Mouse (Mus musculus): Measurements from ENCODE around the gene Pkn1.

Gene Pkn1

DNA sequence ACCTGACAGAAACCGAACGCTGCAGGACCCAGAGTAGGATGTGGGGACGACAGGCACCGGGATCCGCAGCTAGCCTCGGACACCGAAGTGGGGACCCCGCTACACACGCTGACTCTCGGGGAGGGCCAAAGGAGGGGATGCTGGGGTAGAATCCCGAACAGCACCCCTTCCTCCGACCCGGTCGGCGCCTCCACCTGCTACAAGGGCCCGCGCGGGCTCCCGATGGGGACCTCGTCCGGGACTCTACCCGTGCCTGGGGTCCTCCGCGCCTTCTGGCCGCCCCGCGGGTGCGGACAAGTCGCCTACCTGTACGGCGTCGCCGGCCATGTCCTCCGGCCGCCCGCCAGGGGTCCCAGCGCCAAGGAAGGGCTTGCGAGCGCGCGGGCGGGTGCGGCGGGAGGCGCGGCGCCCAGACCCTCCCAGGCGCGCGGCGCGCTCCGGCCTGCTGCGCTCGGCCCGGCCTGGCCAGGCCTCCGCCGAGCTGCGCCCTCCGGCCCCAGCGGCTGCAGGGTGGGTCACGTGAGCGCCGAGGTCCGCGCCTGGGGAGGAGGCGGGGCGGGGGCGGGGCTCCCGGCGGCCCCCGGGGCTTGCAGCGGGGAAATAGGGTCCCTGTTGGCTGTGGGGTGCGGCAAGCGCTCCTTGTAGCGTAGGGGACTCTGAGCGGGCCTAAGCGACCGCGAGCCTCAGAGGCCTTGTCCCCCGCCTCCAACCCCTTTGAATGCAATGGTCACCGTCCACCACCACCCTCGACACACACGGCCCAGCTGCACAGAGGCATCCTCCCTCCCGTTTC is at the start of gene Pkn1:
Pkn1 (minus strand) TSS at position 519 of the 793 bp plus-strand sequence.
- DNase-seq (ENCODE audit: low spot score), result peak; percentile 83

DNA sequence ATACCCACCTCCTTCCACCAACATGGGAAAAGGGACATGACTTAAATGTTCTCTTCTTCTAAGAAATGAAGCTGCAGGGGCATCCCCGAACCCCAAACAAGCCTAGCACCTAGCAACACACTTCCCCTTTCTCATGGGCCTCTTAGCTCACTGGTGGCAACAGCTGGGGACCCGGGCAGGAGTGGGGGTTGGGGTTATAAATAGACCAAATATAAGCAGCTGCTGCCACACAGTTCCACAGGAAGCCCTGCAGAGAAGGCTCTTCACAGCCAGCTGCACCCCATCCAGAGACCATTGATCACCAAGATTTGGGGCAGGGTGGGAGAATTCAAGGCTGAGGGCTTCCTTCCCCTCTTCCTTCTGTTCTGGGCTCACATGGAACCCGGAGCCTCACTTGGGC is 49.7 kb upstream of the Pkn1 start:
- DNase-seq (ENCODE audit: low spot score), result no peak

DNA sequence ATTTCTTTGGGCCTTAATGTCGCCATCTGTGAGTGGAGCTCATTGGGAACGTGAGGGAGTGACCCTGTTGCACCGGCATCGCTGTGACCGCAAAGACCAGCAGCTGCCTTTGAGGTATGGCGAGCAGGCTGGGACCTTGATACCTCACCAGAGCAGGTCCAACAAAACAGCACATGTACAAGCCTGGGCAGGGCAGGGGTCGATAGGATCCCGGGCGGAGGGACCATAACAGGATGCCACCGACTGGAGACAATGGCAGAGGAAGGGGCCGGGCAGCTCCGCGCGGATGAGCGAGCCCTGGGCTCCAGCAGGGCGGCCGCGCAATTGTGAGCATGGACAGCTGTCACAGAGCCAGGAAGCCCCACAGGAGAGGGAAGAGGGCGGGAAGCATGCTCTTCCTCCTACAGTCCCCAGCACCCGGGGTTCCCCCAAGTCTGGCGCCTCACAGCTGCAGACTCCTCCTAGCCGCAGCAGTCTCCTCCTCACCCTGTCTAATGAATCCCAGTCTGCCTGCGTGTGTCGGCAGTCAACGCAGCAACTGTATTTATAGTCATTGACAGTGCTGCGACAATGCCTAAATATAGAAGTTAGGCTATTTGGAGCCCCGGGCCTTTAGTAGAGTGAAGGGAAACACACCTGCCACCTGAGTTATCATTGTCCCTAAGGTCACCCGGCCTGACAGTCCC is 48.8 kb upstream of the Pkn1 start:
- peak; percentile 61 for DNase-seq (ENCODE audit: low spot score)

DNA sequence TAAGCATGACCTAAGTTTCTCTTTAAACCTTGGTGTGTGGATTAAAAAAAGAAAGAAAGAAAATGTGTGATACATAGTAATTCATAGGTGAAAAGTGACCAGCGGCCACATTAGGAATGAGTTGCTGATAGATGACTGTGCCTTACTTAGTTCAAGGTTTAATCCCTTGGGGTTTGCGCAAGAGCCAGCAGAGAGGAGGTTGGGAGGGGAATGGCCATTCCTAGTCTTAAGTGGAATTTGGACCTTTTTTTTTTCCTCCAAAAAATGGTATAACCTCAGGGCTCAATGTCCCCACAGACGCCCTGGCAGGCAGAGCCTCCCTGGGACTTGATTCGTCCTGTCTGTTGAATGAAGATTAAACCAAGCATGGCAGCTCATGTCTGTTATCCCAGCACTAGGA is 45.1 kb upstream of the Pkn1 start:
- no peak for DNase-seq (ENCODE audit: low spot score)

DNA sequence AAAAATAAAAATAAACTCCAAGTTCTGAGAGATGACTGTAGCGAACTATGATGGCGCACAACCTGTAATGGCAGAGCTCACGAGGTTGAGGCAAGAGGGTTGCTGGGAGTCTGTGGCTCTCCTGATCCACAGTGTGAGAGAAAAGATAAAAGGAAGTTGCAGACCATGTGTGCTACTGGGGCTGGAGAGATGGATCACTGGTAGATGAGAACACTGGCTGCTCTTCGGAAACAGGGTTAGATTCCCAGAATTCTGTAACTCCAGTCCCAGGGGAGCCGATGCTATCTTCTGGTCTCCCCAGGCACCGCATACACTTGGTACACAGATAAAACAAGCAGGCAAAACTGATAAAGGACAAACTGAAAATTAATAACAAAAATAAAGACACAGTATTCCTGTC is 44.0 kb upstream of the Pkn1 start:
- DNase-seq (ENCODE audit: low spot score), result no peak

DNA sequence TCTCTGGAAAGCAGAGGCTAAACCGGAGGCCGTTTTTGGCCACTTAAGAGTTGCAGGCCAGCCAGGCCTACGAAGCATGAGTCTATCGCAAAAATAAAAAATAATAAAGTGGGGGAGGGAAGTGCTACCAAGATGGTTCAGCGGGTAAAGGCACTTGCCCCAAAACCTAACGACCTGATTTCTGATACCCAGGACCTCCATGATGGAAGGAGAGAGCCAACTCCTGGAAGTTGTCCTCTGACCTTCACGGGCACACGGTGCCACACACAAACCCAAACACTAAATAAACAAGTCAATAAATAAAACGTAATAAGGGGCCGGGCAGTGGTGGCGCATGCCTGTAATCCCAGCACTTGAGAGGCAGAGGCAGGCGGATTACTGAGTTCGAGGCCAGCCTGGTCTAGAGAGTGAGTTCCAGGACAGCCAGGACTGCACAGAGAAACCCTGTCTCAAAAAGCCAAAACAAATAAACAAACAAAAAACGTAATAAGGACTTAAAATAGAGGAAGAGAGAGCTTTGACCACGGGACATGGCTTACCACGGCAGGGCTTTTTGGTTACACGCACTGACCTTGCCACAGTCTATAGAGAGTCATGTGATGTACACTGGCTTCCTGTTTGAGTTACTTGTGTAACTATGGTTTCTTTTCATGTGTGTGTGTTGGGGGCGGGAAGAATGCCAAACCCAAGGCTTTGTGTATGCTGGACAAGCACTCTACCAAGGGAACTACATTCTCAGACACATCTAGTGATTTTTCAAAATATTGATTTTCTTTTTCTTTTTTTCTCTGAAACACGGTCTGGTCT is 43.1 kb upstream of the Pkn1 start:
- no peak for DNase-seq (ENCODE audit: low spot score)

DNA sequence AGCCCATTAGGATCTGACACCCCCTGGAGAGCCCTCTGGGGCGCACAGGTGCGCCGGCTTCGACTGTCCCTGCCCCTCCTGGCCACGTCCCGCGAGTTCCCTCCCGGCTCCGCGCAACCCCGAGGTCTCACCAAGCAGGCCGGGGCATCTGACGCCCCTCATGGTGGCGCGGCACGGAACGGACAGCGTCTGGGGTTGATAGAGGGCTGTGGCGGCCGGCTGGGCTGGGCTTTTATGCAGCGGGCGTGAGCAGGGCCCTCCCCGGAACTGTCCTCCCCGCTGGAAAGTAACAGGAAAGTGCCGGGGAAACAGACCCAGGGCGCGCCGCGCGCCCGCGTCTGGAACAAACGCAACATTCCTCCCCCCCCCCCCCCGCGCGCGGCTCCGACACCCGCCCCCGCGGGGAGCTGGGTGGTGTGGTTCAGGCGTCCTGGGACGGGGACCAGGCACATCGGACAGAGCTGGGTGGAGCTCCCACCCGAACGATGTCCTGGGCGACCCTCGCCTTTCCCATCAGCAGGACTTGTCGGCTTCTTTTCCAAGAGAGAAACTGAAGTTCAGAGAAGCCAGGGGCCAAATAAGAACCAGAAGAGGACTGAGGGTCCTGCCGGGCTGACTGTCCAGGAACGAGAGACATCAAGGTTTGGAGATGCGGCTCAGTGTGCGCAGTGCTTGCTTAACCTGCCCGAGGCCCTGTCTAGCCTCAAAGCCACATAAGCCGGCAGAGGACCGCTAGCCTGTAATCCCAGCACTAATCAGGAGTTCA is 42.2 kb upstream of the Pkn1 start, which contains the start of gene Adgre5:
Adgre5 (minus strand) TSS at position 351 of the 766 bp plus-strand sequence.
- DNase-seq (ENCODE audit: low spot score), result peak; percentile 55

DNA sequence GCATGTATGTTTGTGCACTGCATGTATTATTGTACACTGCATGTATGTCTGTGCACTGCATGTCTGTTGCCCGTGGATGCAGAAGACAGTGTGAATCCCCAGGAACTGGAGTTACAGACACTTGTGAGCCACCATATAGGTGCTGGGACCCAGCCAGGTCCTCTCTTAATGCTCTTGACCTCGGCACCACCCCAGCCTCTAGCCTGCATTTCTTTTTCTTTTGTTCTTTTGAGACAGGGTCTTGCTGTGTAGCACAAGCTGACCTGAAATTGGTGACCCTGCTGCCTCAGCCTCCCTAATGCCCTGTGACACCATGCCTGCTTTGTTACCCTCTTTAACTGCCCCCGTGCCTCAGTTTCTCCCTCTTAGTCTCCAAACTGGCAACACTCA is 41.6 kb upstream of the Pkn1 start:
- DNase-seq (ENCODE audit: low spot score), result no peak

DNA sequence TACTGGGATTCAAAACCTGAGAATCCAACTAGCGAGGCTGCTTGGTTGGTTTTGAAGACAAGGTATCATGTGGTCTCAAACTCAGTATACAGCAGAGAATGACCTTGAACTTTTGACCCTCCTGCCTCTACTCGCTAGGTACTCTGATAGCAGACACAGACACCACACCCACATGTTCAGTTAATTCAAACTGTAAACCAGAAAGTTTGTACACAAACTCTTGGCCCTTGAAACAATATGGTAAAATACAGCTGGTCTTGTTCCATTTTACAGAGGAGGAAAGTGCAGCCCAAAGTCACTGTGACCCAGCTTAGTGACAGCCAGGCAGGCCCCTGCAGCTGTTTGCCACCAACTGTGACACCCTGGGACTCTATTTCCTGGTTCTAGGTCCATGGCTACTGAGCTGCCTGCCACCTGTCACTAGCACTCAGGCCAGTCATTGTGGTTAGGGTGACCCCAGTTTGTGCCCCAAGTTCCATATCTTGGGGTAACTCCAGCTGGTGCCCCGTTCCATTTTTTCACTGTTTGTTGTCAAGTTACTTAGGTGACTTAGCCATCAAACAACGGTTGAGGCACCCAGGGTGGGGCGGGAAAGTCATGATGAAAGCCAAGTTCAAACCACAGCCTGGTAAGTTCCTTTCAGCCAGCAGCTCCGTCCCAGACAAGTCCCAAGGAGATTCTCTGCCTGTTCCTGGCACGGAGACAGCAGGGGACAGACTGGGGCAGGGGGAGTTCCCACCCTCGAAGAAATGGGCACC is 40.9 kb upstream of the Pkn1 start:
- no peak for DNase-seq (ENCODE audit: low spot score)

DNA sequence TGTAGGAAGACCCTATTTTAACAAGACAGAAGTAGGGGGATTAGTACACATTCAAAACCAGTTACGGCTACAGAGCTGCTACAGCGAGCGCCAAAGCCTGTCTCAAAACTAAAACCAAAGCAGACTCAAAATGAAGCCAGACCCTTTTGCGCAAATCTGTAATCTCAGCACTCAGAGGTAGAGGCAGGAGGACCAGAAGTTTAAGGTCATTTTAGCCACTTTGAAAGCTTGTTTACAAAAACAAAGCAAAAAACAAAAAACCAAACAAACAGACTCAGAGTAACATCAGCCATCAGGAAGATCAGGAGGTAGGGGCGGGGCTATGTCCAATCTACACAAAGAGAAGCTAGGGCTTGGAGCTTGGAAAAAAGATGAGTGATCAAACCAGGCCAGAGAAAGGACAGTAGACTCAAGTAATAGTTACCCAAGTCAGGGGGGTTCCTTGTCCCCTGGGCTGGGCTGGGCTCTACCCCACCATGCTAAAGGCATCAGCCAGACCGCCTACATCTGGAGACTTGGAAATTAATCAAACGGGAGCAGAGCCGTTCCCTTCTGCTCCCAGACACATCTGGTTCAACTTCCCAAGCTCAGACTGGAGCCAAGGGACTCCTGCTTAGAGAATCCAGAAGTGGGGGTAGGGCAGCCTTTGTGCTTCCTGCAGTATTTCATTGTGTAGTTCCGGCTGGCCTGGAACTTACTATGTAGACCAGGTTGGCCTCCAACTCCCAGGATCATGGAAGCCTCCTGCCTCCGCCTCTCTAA is 40.2 kb upstream of the Pkn1 start:
- DNase-seq (ENCODE audit: low spot score), result peak; percentile 73

DNA sequence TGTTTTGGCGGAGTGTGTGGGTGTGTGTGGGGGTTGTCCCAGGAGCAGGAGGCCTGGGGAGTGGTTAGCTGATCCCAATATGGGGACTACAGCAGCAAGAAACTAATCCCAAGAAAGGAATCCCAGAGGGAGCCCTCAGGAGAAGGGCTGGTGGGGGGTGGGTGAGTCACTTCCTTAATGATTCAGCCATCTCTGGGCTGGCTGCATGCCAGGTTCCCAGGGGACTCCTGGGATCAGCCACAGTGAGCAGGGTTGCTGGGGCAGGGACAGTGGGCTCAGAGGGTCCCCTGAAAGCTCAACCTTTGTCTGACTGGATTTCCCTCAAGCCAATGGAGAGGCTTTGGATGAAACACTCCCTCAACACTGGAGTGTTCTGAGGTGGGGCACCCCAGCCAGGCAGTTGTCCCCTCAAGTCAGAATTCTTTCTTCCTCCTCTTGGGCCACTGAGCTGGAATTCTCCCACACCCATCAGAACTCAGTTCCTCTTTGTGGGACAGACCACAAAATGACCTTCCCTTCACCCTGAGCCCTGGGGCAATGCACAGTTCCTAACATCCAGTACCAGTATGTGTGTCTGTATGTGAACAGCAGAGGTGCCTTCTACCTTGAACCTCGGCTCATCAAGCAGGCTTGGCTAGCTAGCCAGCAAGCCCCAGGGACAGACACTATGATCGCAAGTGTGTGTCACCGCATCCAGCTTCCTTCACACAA is 39.0 kb upstream of the Pkn1 start:
- no peak for DNase-seq (ENCODE audit: low spot score)

DNA sequence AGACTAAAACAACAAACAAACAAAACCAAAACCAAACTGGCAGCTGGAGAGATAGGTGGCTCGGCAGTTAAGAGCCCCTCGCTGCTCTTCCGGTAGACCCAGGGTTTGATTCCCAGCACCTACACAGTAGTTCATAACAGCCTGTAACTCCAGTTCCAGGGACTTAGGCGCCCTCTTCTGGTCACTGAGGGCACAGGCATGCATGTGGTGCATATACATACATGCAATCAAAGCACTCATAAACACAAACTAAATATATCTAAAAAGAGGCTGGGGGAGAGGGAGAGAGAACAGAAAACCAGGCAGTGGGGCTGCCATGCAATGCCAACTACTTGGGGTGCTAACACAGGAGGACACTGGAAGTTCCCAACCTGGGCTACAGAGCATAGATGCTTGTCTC is 38.4 kb upstream of the Pkn1 start:
- no peak for DNase-seq (ENCODE audit: low spot score)

DNA sequence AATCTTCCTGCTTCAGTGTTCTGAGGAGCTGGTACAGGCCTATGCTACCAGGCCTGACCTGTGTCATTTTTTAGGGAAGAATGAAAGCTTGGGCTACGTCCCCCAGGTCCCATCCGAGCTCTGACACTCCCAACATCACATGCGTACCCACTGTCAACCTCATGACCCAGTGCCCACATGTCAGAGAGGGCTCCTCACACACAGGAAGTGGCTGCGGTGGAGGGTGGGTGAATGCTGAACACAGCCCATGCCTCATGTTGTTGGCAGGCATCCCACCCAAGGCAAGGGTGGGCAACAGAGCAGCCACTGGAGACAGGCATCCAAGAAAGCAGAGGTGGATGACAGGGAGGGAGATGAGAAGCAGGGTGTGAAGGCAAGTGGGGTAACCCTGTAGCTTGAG is 37.7 kb upstream of the Pkn1 start:
- no peak for DNase-seq (ENCODE audit: low spot score)

DNA sequence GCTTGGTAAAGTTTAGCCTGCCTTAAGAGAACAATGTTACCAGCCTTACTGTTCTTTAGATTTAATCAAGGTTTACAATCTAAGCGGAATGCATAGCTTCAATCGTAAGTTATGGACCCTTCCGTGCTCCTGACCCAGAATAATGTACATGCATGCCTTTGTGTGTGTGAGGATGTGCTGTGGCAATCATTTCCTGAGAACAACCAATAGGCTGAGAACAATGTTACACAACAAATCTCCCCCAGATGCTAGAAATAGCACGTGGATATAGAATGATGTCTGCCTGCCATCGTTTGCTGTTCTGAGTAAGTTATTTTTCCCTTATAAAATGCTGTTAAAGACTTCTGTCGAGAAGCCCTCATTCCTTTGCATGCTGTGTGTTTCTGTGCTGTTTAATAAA is 33.9 kb upstream of the Pkn1 start:
- no peak for DNase-seq (ENCODE audit: low spot score)

DNA sequence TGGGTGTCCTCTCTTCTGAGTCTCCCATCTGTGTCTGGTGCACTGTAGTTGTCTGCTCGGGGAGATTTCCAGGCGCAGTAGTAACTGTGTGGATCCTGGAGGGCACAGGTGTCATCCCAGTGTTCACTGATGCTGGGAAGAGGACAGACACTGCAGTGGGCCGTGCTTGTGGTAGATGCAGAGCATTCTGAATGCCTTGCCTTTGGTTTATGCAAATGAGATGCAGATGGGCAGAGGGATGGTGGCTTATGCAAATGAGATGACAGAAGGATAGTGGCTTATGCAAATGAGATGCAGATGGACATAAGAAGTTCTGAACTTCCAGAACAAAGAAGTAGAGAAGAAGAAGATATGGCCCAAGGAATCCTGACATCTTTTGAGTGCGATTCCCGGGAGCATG is 32.9 kb upstream of the Pkn1 start:
- DNase-seq (ENCODE audit: low spot score), result no peak

DNA sequence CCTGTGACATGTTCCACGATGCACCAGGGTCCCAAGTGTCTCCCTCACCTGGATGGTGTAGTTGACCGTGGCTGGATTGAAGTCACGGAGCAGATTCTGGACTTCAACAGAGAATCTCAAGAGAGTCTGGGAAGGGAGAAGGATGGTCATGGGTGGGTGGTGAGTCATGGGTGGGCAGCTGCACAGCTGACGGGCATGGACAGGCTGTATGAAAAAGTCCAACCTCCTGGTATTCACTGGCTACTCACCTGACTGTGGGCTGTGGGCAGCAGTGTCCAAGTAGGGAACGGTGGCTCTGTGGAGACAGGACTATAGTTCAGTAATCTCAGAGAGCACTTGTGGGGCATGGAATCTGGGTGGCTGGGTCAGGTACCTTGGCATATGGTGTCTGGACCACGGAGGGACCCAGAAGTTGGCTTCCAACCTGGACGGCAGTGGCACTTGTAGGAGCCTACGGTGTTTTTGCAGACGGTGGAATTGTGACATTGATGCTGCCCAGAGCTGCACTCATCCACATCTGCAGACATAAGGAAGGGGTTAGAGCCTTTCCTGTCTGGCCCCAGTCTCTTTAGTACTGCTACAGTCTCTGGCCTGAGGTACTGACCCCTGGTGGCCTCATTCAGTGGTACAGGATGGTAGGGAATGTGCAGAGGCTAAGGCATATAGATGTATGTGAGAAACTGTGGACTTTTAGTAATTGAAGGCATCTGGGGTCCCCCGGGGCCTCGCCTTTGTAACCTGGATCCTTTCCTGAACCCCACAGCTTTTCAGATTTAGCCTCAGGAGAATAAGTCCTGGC is 30.2 kb upstream of the Pkn1 start:
- DNase-seq (ENCODE audit: low spot score), result peak; percentile 72

DNA sequence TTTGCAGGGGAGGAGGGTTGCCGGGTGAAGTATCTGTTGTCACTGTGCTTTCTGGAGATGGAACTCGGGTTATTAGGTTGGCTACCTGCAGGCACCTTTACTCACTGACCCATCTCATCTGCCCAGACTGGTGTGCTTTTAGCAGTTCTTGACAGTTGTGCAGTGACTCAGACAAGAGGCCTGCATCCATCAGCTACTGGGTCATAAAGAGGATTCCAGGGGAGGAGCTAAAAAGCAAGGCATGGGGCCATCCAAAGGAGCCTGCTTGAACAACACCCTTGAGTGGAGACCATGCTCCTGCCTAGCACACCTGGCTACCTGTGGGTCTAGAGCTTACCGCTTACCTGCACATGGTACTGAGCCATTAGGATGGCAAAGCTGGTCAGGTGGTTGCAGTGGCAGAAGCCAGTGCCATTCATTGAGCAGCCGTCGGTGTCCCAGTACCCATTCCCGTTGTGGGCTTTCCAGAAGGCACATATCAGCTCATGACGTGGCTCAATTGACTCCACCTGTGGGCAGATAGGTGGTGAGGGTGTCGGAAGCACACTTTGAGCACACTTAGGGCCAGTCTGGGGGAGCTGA is 26.6 kb upstream of the Pkn1 start:
- DNase-seq (ENCODE audit: low spot score), result no peak

DNA sequence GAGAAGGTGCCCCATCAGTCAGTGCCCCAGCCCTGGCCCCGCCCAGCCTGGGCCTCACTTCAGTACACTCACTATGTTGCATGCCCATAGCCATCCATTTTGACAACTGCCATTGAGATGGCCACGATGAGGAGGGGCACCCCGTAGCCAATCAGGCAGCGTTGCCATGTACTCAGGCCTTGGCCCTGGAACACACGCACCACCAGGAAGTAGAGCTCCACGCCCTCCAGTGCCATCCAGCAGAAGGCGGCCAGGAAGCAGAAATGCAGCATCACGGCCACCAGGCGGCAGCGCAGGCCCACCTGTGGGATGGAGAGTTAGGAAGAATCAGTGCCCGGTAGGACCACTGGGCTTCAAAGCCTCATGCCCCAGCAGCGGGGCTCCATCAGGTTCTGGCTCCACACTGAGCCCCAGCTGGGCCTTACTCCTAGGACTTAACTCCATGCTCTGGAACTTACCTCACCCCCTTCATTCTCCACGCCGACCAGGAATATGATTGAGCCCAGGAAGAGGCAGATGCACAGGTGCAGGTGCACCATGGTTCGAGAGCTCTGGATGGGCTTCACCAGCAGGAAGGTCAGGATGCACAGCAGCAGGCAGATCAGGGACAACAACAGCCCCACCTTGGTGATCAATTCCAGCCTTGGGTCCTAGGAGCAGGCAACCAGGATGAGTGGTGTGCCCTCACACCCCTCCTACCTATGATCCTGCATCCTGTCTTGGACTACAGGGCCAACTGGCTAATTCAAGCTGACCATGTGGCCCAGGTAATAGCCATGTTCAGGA is 25.9 kb upstream of the Pkn1 start:
- DNase-seq (ENCODE audit: low spot score), result peak; percentile 69
